Mouse (Mus musculus) small intestine, adult 2 months (tissue): ENCODE results near the gene Papola.

Source experiments
- CTCF ChIP-seq: fragments of 200-500 bp; IDR thresholded peaks from 2 replicates; pipeline ENCODE4 v1.5.1; 2012; ENCODE audit warnings: low read depth, mild to moderate bottlenecking, control low read depth, inconsistent platforms, low read length, moderate library complexity, mixed read lengths; ENCODE audit not compliant: insufficient replicate concordance, insufficient read length; ENCODE audit errors: extremely low read depth
- POLR2A ChIP-seq: fragments of 200-500 bp; IDR thresholded peaks from 2 replicates; pipeline ENCODE4 v1.6.1; 2012; ENCODE audit warnings: low read depth, mild to moderate bottlenecking, control low read depth, inconsistent platforms, low read length, moderate library complexity

- TF ChIP-seq CTCF (no peak), POLR2A (no peak)
These were observed 40.8 kb downstream of the Papola start for GRCm38 (mm10) chr12:105825266-105825665.
